Mouse (Mus musculus) cerebellum, adult 2 months (tissue): ENCODE measurements at regions not wholly inside any gene's neighbourhood (a gene's known extent, or its start where the extent isn't known, plus 50 kb on each side); places are given as distances from the start of the nearest gene placed in this dataset.

Source experiments
- DNase-seq, 2 experiments: peaks; one replicate each; pipeline ENCODE4 v3.0.0; 2021
- H3K27ac ChIP-seq: fragments of 200-500 bp; 2 replicates; pipeline ENCODE4 v1.5.1; 2012; ENCODE audit warnings: low read length, control low read depth, inconsistent platforms; ENCODE audit not compliant: insufficient read depth
- H3K27me3 ChIP-seq: fragments of 200-500 bp; 2 replicates; pipeline ENCODE4 v1.6.1; 2012; ENCODE audit warnings: inconsistent platforms, mild to moderate bottlenecking, low read length, moderate library complexity; ENCODE audit not compliant: control insufficient read depth, insufficient read depth
- H3K4me1 ChIP-seq: fragments of 200-500 bp; 2 replicates; pipeline ENCODE4 v1.6.1; 2011; ENCODE audit warnings: low read length; ENCODE audit not compliant: control insufficient read depth, insufficient read depth
- H3K4me3 ChIP-seq: fragments of 200-500 bp; replicated peaks from 2 replicates; pipeline ENCODE3; 2011; ENCODE audit warnings: mild to moderate bottlenecking, low read depth, low read length, control low read depth; ENCODE audit not compliant: insufficient read depth
- CTCF ChIP-seq: fragments of 200-500 bp; IDR thresholded peaks from 2 replicates; pipeline ENCODE4 v1.5.1; 2011; ENCODE audit warnings: low read depth, mild to moderate bottlenecking, control low read depth, low read length, moderate library complexity, borderline replicate concordance; ENCODE audit not compliant: insufficient read depth
- POLR2A ChIP-seq: fragments of 200-500 bp; IDR thresholded peaks from 2 replicates; pipeline ENCODE4 v1.6.1; 2011; ENCODE audit warnings: low read length, control low read depth, borderline replicate concordance; ENCODE audit not compliant: insufficient read depth
- WGBS: fragments of 180-500 bp; shearing (Covaris S2); methylation state at CpG from one replicate; pipeline ENCODE4 v1.1.7; 2018; 5-methylcytosine and 5-hydroxymethylcytosine counted together

- Histone ChIP-seq H3K4me3 (no peak overlapping the region), H3K27ac (no peak overlapping the region), H3K27me3 (no peaks in the 10 kb centered on the region), H3K4me1 (peaks cover 12% of the 10 kb centered on the region)
- DNase-seq = no peak
- TF ChIP-seq CTCF = no peak
- no peak for TF ChIP-seq POLR2A
- 88% methylated on average over 4 of the region's 4 CpGs for WGBS
Observed at GRCm38 (mm10) chr2:11359280-11359679, 187.4 kb downstream of the Prkcq start.

- 80% methylated on average over 5 of the region's 5 CpGs for WGBS
Observed at GRCm38 (mm10) chr2:11356714-11357113, 184.8 kb downstream of the Prkcq start.

GRCm38 (mm10) chr2:11355594-11355993 is 183.7 kb downstream of the Prkcq start:
- no peak for TF ChIP-seq CTCF
- TF ChIP-seq POLR2A = no peak
- no peak for DNase-seq
- Histone ChIP-seq H3K4me1 (no peaks in the 10 kb centered on the region), H3K4me3 (no peak overlapping the region), H3K27ac (no peak overlapping the region), H3K27me3 (no peaks in the 10 kb centered on the region)
- 45% methylated on average over 5 of the region's 5 CpGs for WGBS

More at GRCm38 (mm10) chr2:11356714-11357113, 184.8 kb downstream of the Prkcq start:
- TF ChIP-seq POLR2A (no peak), CTCF (no peak)
- no peak overlapping the region for H3K4me3 ChIP-seq
- no peaks in the 10 kb centered on the region for H3K27me3 ChIP-seq
- no peaks in the 10 kb centered on the region for H3K4me1 ChIP-seq
- H3K27ac ChIP-seq = no peak overlapping the region
- DNase-seq = no peak
